Mouse (Mus musculus) forebrain, embryonic 11.5 days (tissue): ENCODE measurements around the gene Zbtb18. TPM values are rescaled to one million over a fixed set of nuclear protein-coding genes. Genes with fewer than 3 reads are reported as not detected.

Experiments used
- ATAC-seq: fragments of 200-750 bp; cut with Nextera tagmentation; replicated peaks from 2 replicates; pipeline ENCODE4 v1.8.0; 2017; ENCODE audit warnings: moderate TSS enrichment; ENCODE audit not compliant: low FRiP score
- DNase-seq: peaks from one replicate; pipeline ENCODE4 v3.0.0-alpha.2; 2017; ENCODE audit warnings: low spot score
- H3K27ac ChIP-seq: fragments of 300-500 bp; sonication (generic); 2 replicates; pipeline ENCODE4 v1.5.1; 2014; ENCODE audit warnings: low read depth, low read length
- H3K27me3 ChIP-seq: fragments of 300-500 bp; sonication (generic); 2 replicates; pipeline ENCODE4 v1.6.1; 2014; ENCODE audit warnings: mild to moderate bottlenecking, low read length, mixed read lengths; ENCODE audit not compliant: control insufficient read depth, insufficient read depth
- H3K36me3 ChIP-seq: fragments of 300-500 bp; sonication (generic); 2 replicates; pipeline ENCODE4 v1.6.1; 2014; ENCODE audit warnings: mild to moderate bottlenecking, low read length, moderate library complexity, mixed read lengths; ENCODE audit not compliant: control insufficient read depth, insufficient read depth
- H3K4me1 ChIP-seq: fragments of 300-500 bp; sonication (generic); replicated peaks from 2 replicates; pipeline ENCODE4 v1.6.1; 2014; ENCODE audit warnings: low read length, mixed read lengths; ENCODE audit not compliant: control insufficient read depth, insufficient read depth
- H3K4me2 ChIP-seq: fragments of 300-500 bp; sonication (generic); 2 replicates; pipeline ENCODE4 v1.6.1; 2014; ENCODE audit warnings: low read depth, mild to moderate bottlenecking, low read length, moderate library complexity, mixed read lengths; ENCODE audit not compliant: severe bottlenecking
- H3K4me3 ChIP-seq: fragments of 300-500 bp; sonication (generic); 2 replicates; pipeline ENCODE4 v1.5.1; 2014; ENCODE audit warnings: low read depth, low read length
- H3K9ac ChIP-seq: fragments of 300-500 bp; sonication (generic); 2 replicates; pipeline ENCODE4 v1.6.1; 2014; ENCODE audit warnings: low read length
- H3K9me3 ChIP-seq: fragments of 300-500 bp; sonication (generic); 2 replicates; pipeline ENCODE4 v1.6.1; 2016; ENCODE audit warnings: low read length, mixed read lengths; ENCODE audit not compliant: control insufficient read depth
- WGBS: fragments of 180-500 bp; shearing (Covaris S2); extraction: QIAGEN DNeasy Blood & Tissue Kit; methylation state at CpG from one replicate; pipeline ENCODE4 v1.1.7; 2014; 5-methylcytosine and 5-hydroxymethylcytosine counted together
- polyA plus RNA-seq: library from polyadenylated mRNA; unstranded; fragments of >200 nt; fragmentation: Nextera tagmentation; extraction: Ambion mirVana; gene quantifications from 2 replicates; pipeline ENCODE4 v1.2.1, GENCODE M21; 2014

Gene Zbtb18
- polyA plus RNA-seq, 1 experiment from 2014 or later: 6.6 TPM

GRCm38 (mm10) chr1:177451041-177451440 lies 8.9 kb downstream of the Zbtb18 start:
- DNase-seq: no peak
- no peaks in the 10 kb centered on the region for H3K27me3 ChIP-seq
- H3K9me3 ChIP-seq: no peaks in the 10 kb centered on the region
- 53% methylated on average over 2 of the region's 2 CpGs for WGBS
- H3K36me3 ChIP-seq: peaks cover 2% of the 10 kb centered on the region; the same call in 1 of the 2 replicates
- ATAC-seq: no peak
- no peak overlapping the region for H3K4me3 ChIP-seq
- H3K4me2 ChIP-seq: no peak overlapping the region
- no peak overlapping the region for H3K27ac ChIP-seq
- H3K9ac ChIP-seq: no peak overlapping the region
- peaks cover 20% of the 10 kb centered on the region for H3K4me1 ChIP-seq

- Histone ChIP-seq H3K4me2 (no peak overlapping the region), H3K27me3 (no peaks in the 10 kb centered on the region), H3K9ac (no peak overlapping the region), H3K36me3 (peaks cover 2% of the 10 kb centered on the region; the same call in 1 of the 2 replicates), H3K4me1 (peaks cover 21% of the 10 kb centered on the region), H3K9me3 (no peaks in the 10 kb centered on the region), H3K27ac (no peak overlapping the region), H3K4me3 (no peak overlapping the region)
- ATAC-seq (no peak), DNase-seq (no peak)
- 34% methylated on average over 4 of the region's 4 CpGs for WGBS
Observed at GRCm38 (mm10) chr1:177451991-177452431, 9.9 kb downstream of the Zbtb18 start.

DNA sequence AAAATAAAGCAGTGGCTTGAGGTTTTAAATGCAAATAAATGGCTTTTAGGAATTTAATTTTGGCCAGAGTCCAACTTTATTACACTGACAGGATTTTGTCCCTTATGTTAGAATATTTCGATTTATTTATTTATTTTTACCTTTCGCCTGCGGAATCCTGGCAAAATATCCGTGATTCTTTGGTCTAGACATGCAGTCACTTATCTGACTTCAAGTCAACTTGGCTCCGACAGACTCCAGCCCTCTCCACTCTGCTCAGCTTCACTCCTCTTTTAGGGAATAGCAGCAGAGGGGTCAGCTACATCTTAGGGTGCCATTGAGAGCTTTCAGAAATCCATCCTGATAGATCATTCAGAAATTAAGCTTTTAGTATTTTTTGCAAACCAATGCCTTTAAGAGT lies 10.8 kb downstream of the Zbtb18 start:
- 76% methylated on average over 5 of the region's 5 CpGs for WGBS
- no peaks in the 10 kb centered on the region for H3K27me3 ChIP-seq
- H3K36me3 ChIP-seq: peaks cover under 1% of the 10 kb centered on the region; the same call in 1 of the 2 replicates
- no peak overlapping the region for H3K4me2 ChIP-seq
- H3K9ac ChIP-seq: no peak overlapping the region
- H3K9me3 ChIP-seq: no peaks in the 10 kb centered on the region
- DNase-seq (no peak), ATAC-seq (no peak)
- H3K4me3 ChIP-seq: no peak overlapping the region
- peaks cover 14% of the 10 kb centered on the region for H3K4me1 ChIP-seq
- H3K27ac ChIP-seq: no peak overlapping the region

GRCm38 (mm10) chr1:177453806-177454205 lies 11.7 kb downstream of the Zbtb18 start:
- WGBS: 36% methylated on average over 8 of the region's 8 CpGs
- no peak overlapping the region for H3K9ac ChIP-seq

GRCm38 (mm10) chr1:177454492-177454891 lies 12.3 kb downstream of the Zbtb18 start:
- no peak for ATAC-seq
- H3K36me3 ChIP-seq: no peaks in the 10 kb centered on the region
- H3K9ac ChIP-seq: no peak overlapping the region
- H3K9me3 ChIP-seq: no peaks in the 10 kb centered on the region
- 89% methylated on average over 6 of the region's 6 CpGs for WGBS
- H3K4me1 ChIP-seq: peaks cover 15% of the 10 kb centered on the region
- H3K27me3 ChIP-seq: no peaks in the 10 kb centered on the region
- no peak for DNase-seq
- H3K4me2 ChIP-seq: no peak overlapping the region
- H3K27ac ChIP-seq: no peak overlapping the region
- no peak overlapping the region for H3K4me3 ChIP-seq

More at GRCm38 (mm10) chr1:177453806-177454205, 11.7 kb downstream of the Zbtb18 start:
- DNase-seq: no peak
- H3K4me3 ChIP-seq: no peak overlapping the region
- no peak for ATAC-seq
- H3K9me3 ChIP-seq: no peaks in the 10 kb centered on the region
- no peaks in the 10 kb centered on the region for H3K36me3 ChIP-seq
- no peak overlapping the region for H3K27ac ChIP-seq
- peaks cover 15% of the 10 kb centered on the region for H3K4me1 ChIP-seq
- no peaks in the 10 kb centered on the region for H3K27me3 ChIP-seq
- no peak overlapping the region for H3K4me2 ChIP-seq

DNA sequence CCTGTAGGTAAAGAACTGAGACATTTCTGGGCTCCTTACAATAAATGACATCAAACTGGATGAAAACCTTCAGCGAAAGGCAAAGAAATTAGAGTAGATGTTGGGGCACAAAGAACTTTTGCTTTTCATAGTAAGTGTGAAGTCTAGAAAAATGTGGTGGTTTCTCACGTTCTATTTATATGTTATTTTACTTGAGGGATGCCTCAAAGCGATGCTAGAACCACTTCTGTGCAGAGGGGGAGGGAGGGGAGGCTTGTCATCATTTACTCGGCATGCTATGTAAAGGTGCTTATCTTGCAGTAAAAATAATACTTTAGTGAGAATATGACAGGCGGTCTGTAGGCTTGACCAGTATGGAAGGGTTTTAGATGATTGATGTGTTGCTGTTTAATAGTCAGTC lies 13.3 kb downstream of the Zbtb18 start:
- WGBS: 94% methylated on average over 5 of the region's 5 CpGs
- Histone ChIP-seq H3K9me3 (no peaks in the 10 kb centered on the region), H3K27ac (no peak overlapping the region), H3K4me1 (peaks cover 15% of the 10 kb centered on the region), H3K9ac (no peak overlapping the region), H3K36me3 (no peaks in the 10 kb centered on the region), H3K4me2 (no peak overlapping the region), H3K27me3 (no peaks in the 10 kb centered on the region), H3K4me3 (no peak overlapping the region)
- DNase-seq (no peak), ATAC-seq (no peak)

GRCm38 (mm10) chr1:177456208-177456607 lies 14.1 kb downstream of the Zbtb18 start:
- H3K4me1 ChIP-seq: peaks cover 18% of the 10 kb centered on the region
- H3K27ac ChIP-seq: no peak overlapping the region
- H3K4me2 ChIP-seq: no peak overlapping the region
- H3K9ac ChIP-seq: no peak overlapping the region
- WGBS: 89% methylated on average over 4 of the region's 4 CpGs
- ATAC-seq (no peak), DNase-seq (no peak)
- no peak overlapping the region for H3K4me3 ChIP-seq
- H3K36me3 ChIP-seq: no peaks in the 10 kb centered on the region
- no peaks in the 10 kb centered on the region for H3K27me3 ChIP-seq
- H3K9me3 ChIP-seq: no peaks in the 10 kb centered on the region

DNA sequence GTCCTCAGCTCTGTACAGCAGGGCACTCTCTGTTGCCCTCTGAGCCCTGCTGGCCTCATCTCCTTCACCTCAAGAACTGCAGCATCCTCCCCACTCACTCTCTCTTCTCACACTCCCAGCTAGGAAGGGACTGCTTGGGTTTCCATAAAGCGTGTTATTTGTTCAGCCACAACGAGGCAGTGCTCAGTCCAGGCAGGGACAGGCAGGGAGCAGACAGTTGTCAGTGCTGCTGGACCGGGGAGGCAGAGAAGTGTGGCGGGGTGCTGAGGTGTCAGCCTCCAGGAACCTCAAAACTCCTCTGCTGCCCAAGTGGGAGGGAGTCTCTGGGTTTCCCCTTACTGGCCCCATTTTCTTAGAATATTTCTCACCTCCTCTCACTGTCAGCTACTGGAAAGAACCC lies 14.6 kb downstream of the Zbtb18 start:
- H3K36me3 ChIP-seq: no peaks in the 10 kb centered on the region
- no peaks in the 10 kb centered on the region for H3K27me3 ChIP-seq
- H3K4me2 ChIP-seq: no peak overlapping the region
- 49% methylated on average over 4 of the region's 4 CpGs for WGBS
- H3K4me1 ChIP-seq: peaks cover 18% of the 10 kb centered on the region
- H3K9ac ChIP-seq: no peak overlapping the region
- no peak for DNase-seq
- ATAC-seq: no peak
- H3K4me3 ChIP-seq: no peak overlapping the region
- no peak overlapping the region for H3K27ac ChIP-seq
- no peaks in the 10 kb centered on the region for H3K9me3 ChIP-seq

DNA sequence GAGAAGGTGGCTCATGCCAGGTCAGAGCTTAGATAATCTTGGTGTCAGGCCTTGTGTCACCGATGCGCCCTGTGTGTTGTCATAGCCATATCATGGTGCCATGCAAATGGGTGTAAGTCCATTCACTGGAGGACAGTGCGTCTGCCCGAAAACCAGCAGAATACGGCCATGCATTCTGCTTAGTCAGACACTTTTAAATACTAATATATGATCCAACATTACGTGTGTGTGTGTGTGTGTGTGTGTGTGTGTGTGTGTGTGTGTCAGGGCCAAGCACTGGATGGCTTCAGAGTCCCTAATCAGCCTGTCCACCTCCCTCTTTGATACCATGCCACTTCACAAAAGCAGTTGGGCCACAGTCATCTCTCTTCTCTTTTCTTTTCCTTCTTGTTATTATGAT lies 15.8 kb downstream of the Zbtb18 start:
- H3K4me3 ChIP-seq: no peak overlapping the region
- no peaks in the 10 kb centered on the region for H3K27me3 ChIP-seq
- ATAC-seq: 0 out of 2 replicates have a peak, but pooled peaks have one; percentile 19
- H3K9me3 ChIP-seq: no peaks in the 10 kb centered on the region
- WGBS: 70% methylated on average over 6 of the region's 6 CpGs
- H3K9ac ChIP-seq: no peak overlapping the region
- no peak overlapping the region for H3K4me2 ChIP-seq
- H3K4me1 ChIP-seq: peaks cover 18% of the 10 kb centered on the region
- DNase-seq: no peak
- no peaks in the 10 kb centered on the region for H3K36me3 ChIP-seq
- no peak overlapping the region for H3K27ac ChIP-seq
